Mouse (Mus musculus): ENCODE results near the gene Swt1. TPM values are rescaled to one million over a fixed set of nuclear protein-coding genes. Genes with fewer than 3 reads are reported as not detected.
"Not testable (repeated sequence)": the region's sequence is repeated elsewhere in the genome, so short reads cannot be mapped to it uniquely, and the experiment has no call there.

The Swt1 gene
- polyA plus RNA-seq (2011; ENCODE audit: insufficient read depth, insufficient read length, low read depth, missing spikeins), result 95.9 and 109 TPM in 2 replicates

DNA sequence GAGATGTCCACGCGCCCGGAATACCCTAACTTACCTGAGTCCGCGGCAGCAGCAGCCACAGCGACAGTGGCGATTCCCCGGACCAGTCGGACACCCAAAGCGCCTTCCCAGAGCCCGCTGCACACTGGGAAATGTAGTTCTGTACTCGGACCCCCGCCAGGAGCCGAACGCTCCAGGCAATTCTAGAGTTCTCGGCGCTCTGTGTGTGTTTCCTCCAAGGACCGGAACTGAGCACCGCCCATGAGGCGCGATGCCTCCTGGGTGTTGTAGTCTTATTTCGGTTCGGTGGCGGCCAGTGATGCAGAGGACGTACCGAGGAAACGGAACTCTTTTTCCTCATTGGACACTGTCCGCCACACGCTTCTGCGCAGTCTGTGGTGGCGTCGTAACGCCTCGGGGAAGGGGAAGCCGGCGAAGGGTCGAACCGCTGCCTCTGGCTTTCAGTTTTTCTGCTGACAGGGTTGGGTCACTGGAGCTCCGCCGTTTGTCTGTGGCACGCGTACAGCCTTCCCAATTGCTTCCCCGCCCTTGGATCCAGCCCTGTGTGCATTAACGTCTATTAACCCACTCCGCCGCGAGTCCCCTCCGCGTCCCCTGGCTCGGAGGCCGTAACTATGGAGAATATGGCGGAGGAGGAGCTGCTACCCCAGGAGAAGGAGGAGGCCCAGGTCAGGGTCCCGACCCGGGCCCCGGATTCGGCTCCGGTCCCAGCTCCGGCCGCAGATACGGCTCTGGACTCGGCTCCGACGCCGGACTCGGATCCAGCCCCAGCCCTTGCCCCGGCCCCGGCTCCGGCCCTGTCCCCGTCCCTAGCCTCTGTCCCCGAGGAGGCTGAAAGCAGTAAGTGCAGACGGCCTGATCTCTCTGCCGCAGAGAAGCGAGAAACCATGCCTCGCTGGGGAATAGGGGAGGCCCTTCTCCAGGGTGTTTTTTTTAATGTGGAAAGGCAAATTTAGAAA, at the start of gene Swt1, which contains the start of gene Trmt1l:
Gene Swt1 (minus strand): TSS at position 193 of the 959 bp plus-strand sequence.
Gene Trmt1l (plus strand): TSS at position 280 of the 959 bp plus-strand sequence.
- Histone ChIP-seq H3K36me3 (ENCODE audit: control insufficient read depth, insufficient read depth, low read length, poor library complexity, severe bottlenecking) (peaks cover 5% of the 10 kb centered on the region; the same call in 1 of the 2 replicates), H3K9me3 (replicated peaks; ENCODE audit: control insufficient read depth, insufficient read depth, low read length, poor library complexity, severe bottlenecking) (no peaks in the 10 kb centered on the region), H3K4me1 (ENCODE audit: control insufficient read depth, insufficient read depth, low read length) (no peaks in the 10 kb centered on the region), H3K27ac (ENCODE audit: insufficient read depth, low read length) (peak within 1 kb of the TSS; percentile 94), H3K4me3 (ENCODE audit: low read depth, low read length) (peak within 1 kb of the TSS; percentile 93), H3K27me3 (ENCODE audit: control insufficient read depth, insufficient read depth, low read length, poor library complexity, severe bottlenecking) (no peaks in the 10 kb centered on the region), H3K9ac (ENCODE audit: low read depth, poor library complexity, severe bottlenecking) (peak within 1 kb of the TSS; percentile 95)
- TF ChIP-seq POLR2A (IDR thresholded peaks at IDR 0.05; ENCODE audit: insufficient read depth, low read length), result peak; percentile 87
- peak; percentile 3; the same call in 1 of the 2 replicates for TF ChIP-seq EP300 (IDR thresholded peaks at IDR 0.05; ENCODE audit: insufficient read depth, low read depth, low read length)
- TF ChIP-seq CTCF (IDR thresholded peaks at IDR 0.05; ENCODE audit: low read depth, low read length), result no peak

DNA sequence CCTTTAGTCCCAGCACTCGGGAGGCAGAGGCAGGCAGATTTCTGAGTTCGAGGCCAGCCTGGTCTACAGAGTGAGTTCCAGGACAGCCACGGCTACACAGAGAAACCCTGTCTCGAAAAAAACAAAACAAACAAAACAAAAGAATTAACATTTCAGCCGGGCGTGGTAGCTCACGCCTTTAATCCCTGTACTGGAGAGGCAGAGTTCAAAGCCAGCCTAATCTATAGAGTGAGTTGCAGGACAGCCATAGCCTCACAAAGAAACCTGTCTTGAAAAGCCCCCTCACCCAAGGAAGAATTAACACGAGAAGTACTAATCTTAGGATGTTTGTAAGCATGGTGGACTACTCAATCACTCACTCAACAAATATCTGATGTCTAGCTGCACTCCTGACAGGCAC, 44.1 kb upstream of the Swt1 start:
- H3K27ac ChIP-seq (ENCODE audit: insufficient read depth, low read length), result peak overlapping the region; percentile 36; the same call in 1 of the 2 replicates
- H3K9ac ChIP-seq (ENCODE audit: low read depth, poor library complexity, severe bottlenecking); H3K27me3 ChIP-seq (ENCODE audit: control insufficient read depth, insufficient read depth, low read length, poor library complexity, severe bottlenecking); H3K4me1 ChIP-seq (ENCODE audit: control insufficient read depth, insufficient read depth, low read length); H3K4me3 ChIP-seq (ENCODE audit: low read depth, low read length); H3K9me3 ChIP-seq (replicated peaks; ENCODE audit: control insufficient read depth, insufficient read depth, low read length, poor library complexity, severe bottlenecking): not testable (repeated sequence)
- H3K36me3 ChIP-seq (ENCODE audit: control insufficient read depth, insufficient read depth, low read length, poor library complexity, severe bottlenecking), result peaks cover 60% of the 10 kb centered on the region

DNA sequence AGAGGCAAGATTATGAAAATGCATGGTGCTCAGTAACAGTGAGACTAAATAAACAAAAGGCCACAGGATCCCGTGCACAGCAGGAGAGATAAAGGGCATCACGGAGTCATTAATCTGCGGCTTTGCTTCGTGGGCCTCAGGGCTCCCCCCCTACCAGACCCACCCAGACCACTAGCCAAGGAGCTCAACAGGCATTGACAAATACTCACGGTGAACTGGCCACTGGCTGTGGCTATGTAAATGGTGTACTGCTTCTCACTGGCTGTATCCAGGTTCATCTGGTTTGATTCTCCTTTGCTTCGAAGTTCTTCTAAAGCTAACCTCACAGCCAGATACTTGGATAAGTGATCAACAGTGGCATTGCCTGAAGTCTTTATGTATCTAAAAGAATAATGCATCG, 43.2 kb upstream of the Swt1 start:
- TF ChIP-seq POLR2A (IDR thresholded peaks at IDR 0.05; ENCODE audit: insufficient read depth, low read length) (no peak), CTCF (IDR thresholded peaks at IDR 0.05; ENCODE audit: low read depth, low read length) (no peak), EP300 (IDR thresholded peaks at IDR 0.05; ENCODE audit: insufficient read depth, low read depth, low read length) (no peak)
- H3K36me3 ChIP-seq (ENCODE audit: control insufficient read depth, insufficient read depth, low read length, poor library complexity, severe bottlenecking), result peaks cover 53% of the 10 kb centered on the region
- H3K27ac ChIP-seq (ENCODE audit: insufficient read depth, low read length), result no peak overlapping the region
- no peak overlapping the region for H3K4me3 ChIP-seq (ENCODE audit: low read depth, low read length)
- H3K27me3 ChIP-seq (ENCODE audit: control insufficient read depth, insufficient read depth, low read length, poor library complexity, severe bottlenecking), result no peaks in the 10 kb centered on the region
- no peak overlapping the region for H3K9ac ChIP-seq (ENCODE audit: low read depth, poor library complexity, severe bottlenecking)
- no peaks in the 10 kb centered on the region for H3K9me3 ChIP-seq (replicated peaks; ENCODE audit: control insufficient read depth, insufficient read depth, low read length, poor library complexity, severe bottlenecking)
- peaks cover under 1% of the 10 kb centered on the region for H3K4me1 ChIP-seq (ENCODE audit: control insufficient read depth, insufficient read depth, low read length)

DNA sequence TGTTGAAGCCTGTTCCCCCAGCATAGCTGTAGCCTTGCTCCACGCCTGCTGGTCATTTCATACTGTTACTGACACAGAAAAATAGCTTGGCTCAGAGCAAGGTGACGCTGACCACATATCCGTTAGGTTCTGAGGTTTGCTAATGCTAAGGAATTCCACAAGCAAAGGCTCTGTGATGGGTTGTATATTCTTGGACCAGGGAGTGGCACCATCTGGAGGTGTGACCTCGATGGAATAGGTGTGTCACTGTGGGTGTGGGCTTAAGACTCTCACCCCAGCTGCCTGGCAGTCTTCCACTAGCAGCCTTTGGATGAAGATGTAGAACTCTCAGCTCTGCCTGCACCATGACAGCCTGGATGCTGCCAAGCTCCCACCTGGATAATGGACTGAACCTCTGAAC, 38.3 kb upstream of the Swt1 start:
- peaks cover 20% of the 10 kb centered on the region for H3K36me3 ChIP-seq (ENCODE audit: control insufficient read depth, insufficient read depth, low read length, poor library complexity, severe bottlenecking)

DNA sequence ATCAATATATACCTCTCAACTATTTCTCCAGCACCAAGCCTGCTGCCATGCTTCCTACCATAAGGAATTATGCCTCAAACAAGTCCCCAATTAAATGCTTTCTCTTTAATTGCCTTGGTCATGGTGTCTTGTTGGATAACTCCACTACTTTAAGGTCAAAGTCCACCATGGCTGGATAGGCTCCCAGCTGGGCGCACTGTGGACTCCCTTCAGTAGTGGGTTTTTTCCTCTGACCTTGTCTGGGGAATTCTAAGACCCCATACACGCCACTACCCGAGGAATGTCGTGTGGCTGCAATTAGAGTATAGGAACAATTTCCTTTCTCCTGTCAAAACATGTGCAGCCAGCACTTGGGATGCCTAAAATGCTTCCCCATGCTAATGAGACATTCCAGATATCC, 36.7 kb upstream of the Swt1 start:
- H3K27me3 ChIP-seq (ENCODE audit: control insufficient read depth, insufficient read depth, low read length, poor library complexity, severe bottlenecking), result no peaks in the 10 kb centered on the region
- peaks cover 9% of the 10 kb centered on the region for H3K36me3 ChIP-seq (ENCODE audit: control insufficient read depth, insufficient read depth, low read length, poor library complexity, severe bottlenecking)

More for the DNA sequence above, 38.3 kb upstream of the Swt1 start:
- H3K4me3 ChIP-seq (ENCODE audit: low read depth, low read length), result no peak overlapping the region
- H3K27me3 ChIP-seq (ENCODE audit: control insufficient read depth, insufficient read depth, low read length, poor library complexity, severe bottlenecking), result no peaks in the 10 kb centered on the region
- H3K4me1 ChIP-seq (ENCODE audit: control insufficient read depth, insufficient read depth, low read length), result peaks cover 2% of the 10 kb centered on the region
- H3K9me3 ChIP-seq (replicated peaks; ENCODE audit: control insufficient read depth, insufficient read depth, low read length, poor library complexity, severe bottlenecking), result no peaks in the 10 kb centered on the region
- H3K27ac ChIP-seq (ENCODE audit: insufficient read depth, low read length), result peak overlapping the region; percentile 67; the same call in 1 of the 2 replicates
- H3K9ac ChIP-seq (ENCODE audit: low read depth, poor library complexity, severe bottlenecking), result no peak overlapping the region
- no peak for TF ChIP-seq CTCF (IDR thresholded peaks at IDR 0.05; ENCODE audit: low read depth, low read length)
- no peak for TF ChIP-seq POLR2A (IDR thresholded peaks at IDR 0.05; ENCODE audit: insufficient read depth, low read length)
- no peak for TF ChIP-seq EP300 (IDR thresholded peaks at IDR 0.05; ENCODE audit: insufficient read depth, low read depth, low read length)

DNA sequence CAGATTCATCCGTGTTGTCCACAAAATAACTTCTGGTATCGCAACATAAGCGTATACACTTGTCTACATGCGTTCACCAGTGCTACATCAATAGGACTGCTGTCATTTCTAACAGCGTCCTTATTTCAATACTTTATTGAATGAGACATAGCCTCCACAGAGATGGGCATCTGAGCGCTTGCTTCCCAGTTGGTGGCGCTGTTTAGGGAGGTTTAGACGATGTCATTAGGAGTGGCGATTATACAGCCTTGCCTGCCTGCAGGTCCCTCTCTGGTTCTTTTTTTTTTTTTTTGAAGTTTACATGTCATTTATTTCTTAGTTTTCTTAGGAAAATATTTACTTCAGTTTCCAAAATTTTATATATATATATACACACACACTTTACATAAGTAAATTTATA, 33.0 kb upstream of the Swt1 start:
- Histone ChIP-seq H3K4me1 (ENCODE audit: control insufficient read depth, insufficient read depth, low read length) (peaks cover 1% of the 10 kb centered on the region), H3K9ac (ENCODE audit: low read depth, poor library complexity, severe bottlenecking) (no peak overlapping the region), H3K27ac (ENCODE audit: insufficient read depth, low read length) (peak overlapping the region; percentile 51; the same call in 1 of the 2 replicates), H3K36me3 (ENCODE audit: control insufficient read depth, insufficient read depth, low read length, poor library complexity, severe bottlenecking) (no peaks in the 10 kb centered on the region), H3K27me3 (ENCODE audit: control insufficient read depth, insufficient read depth, low read length, poor library complexity, severe bottlenecking) (no peaks in the 10 kb centered on the region), H3K4me3 (ENCODE audit: low read depth, low read length) (no peak overlapping the region), H3K9me3 (replicated peaks; ENCODE audit: control insufficient read depth, insufficient read depth, low read length, poor library complexity, severe bottlenecking) (no peaks in the 10 kb centered on the region)
- no peak for TF ChIP-seq POLR2A (IDR thresholded peaks at IDR 0.05; ENCODE audit: insufficient read depth, low read length)
- TF ChIP-seq CTCF (IDR thresholded peaks at IDR 0.05; ENCODE audit: low read depth, low read length), result peak; percentile 75
- no peak for TF ChIP-seq EP300 (IDR thresholded peaks at IDR 0.05; ENCODE audit: insufficient read depth, low read depth, low read length)

More for the DNA sequence above, 36.7 kb upstream of the Swt1 start:
- Histone ChIP-seq H3K9me3 (replicated peaks; ENCODE audit: control insufficient read depth, insufficient read depth, low read length, poor library complexity, severe bottlenecking) (no peaks in the 10 kb centered on the region), H3K27ac (ENCODE audit: insufficient read depth, low read length) (no peak overlapping the region), H3K9ac (ENCODE audit: low read depth, poor library complexity, severe bottlenecking) (no peak overlapping the region), H3K4me3 (ENCODE audit: low read depth, low read length) (no peak overlapping the region), H3K4me1 (ENCODE audit: control insufficient read depth, insufficient read depth, low read length) (peaks cover 3% of the 10 kb centered on the region)
- TF ChIP-seq CTCF (IDR thresholded peaks at IDR 0.05; ENCODE audit: low read depth, low read length), result no peak
- no peak for TF ChIP-seq EP300 (IDR thresholded peaks at IDR 0.05; ENCODE audit: insufficient read depth, low read depth, low read length)
- no peak for TF ChIP-seq POLR2A (IDR thresholded peaks at IDR 0.05; ENCODE audit: insufficient read depth, low read length)

Measured in ES-Bruce4 (cell line).